9 mouse cellular contexts compared by ENCODE assay signal in the genomic region with DNA sequence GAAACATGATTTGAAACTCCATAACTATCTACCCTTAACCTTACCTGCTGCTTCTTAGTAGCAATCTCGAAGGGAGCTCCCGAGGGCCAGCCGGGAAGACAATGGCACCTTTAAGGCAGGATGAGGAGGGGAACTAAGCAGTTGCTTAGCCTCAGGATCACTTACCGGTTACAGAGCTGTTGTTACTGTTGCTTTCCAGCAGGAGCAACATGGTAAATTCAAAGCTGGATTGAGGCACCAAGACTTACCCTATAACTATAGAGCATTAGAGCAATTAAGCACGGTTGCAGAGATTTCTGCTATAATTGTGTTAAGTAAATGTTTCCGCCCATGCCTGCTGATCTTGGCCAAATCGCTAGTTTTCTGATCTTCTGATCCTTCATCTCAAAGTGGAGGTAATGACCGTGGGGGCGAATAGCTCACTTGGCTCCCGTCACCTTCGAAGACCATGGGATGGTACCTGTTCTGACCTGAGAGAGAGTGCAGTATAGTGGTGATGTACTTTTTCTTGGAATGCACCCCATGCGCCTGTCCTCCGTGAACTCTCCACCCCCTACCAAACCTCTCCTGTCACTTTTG. TPM values are rescaled to one million over a fixed set of nuclear protein-coding genes. Genes with fewer than 3 reads are reported as not detected.
A peak's percentile ranks its signal among the peaks of the same experiment; 100 is the strongest.
DNase-seq lines count a peak whose midpoint lies in the region; ATAC-seq and TF ChIP-seq lines count a peak whose summit lies in the region.
"Had no signal": no experiment of that assay in that cellular context is flagged by ENCODE, and none has a peak within 500 bp of the region (broad histone marks: within the 10 kb centered on the region; RNA-seq: fewer than 3 reads in every experiment).

No protein-coding gene starts in this region.

- ATAC-seq in heart, embryonic 15.5 days (replicated peaks; ENCODE audit: insufficient number of reproducible peaks, insufficient read depth, low FRiP score, low read depth) = no peak
- peak; percentile 18 for ATAC-seq in inflammation-experienced regulatory T-cells, adult 6 months

- WGBS in heart, embryonic 15.5 days = 18% methylated on average over 13 of the region's 13 CpGs

- peak overlapping the region; percentile 81 for H3K4me2 ChIP-seq in heart, embryonic 15.5 days
- H3K4me2 ChIP-seq in myocyte (ENCODE audit: low read depth) = peak overlapping the region; percentile 80

- no peak overlapping the region for H3K27ac ChIP-seq in heart, embryonic 15.5 days
- H3K27ac ChIP-seq in cortical plate, adult 2 months (ENCODE audit: insufficient read depth, low read length) = no peak overlapping the region

- H3K9ac ChIP-seq in heart, embryonic 15.5 days = no peak overlapping the region

- no peaks in the 10 kb centered on the region for H3K36me3 ChIP-seq in heart, embryonic 15.5 days
- H3K36me3 ChIP-seq in myocyte (ENCODE audit: control insufficient read depth, insufficient read depth) = peaks cover 3% of the 10 kb centered on the region
- H3K36me3 ChIP-seq: G1E had no signal

- TF ChIP-seq CTCF in cortical plate, adult 2 months (IDR thresholded peaks at IDR 0.05; ENCODE audit: extremely low read depth, insufficient read depth, low read length) = no peak

- peaks cover 4% of the 10 kb centered on the region for H3K79me2 ChIP-seq in myocyte (ENCODE audit: control insufficient read depth, insufficient read depth)

- TF ChIP-seq POLR2A in cortical plate, adult 2 months (IDR thresholded peaks at IDR 0.05; ENCODE audit: extremely low read depth, insufficient read depth, low read length) = no peak
- no peak for TF ChIP-seq POLR2A in myocyte (IDR thresholded peaks at IDR 0.05; ENCODE audit: insufficient read length, low read depth)

- peak overlapping the region; percentile 52 for H3K4me3 ChIP-seq in heart, embryonic 15.5 days
- H3K4me3 ChIP-seq in cortical plate, adult 2 months (ENCODE audit: insufficient read depth, low read length) = peak overlapping the region; percentile 70; the same call in 1 of the 2 replicates
- peak overlapping the region; percentile 39 for H3K4me3 ChIP-seq in myocyte

- DNase-seq in heart, postnatal 4 days = no peak
- DNase-seq in natural killer cell, adult 2 months (ENCODE audit: low spot score in 2 of 2) = no peak
- no peak for DNase-seq in left cerebral cortex, adult 11 months (ENCODE audit: low spot score)
- no peak for DNase-seq in cerebellum, postnatal 14 days

- peaks cover 29% of the 10 kb centered on the region for H3K4me1 ChIP-seq in heart, embryonic 15.5 days (replicated peaks)
- H3K4me1 ChIP-seq in cortical plate, adult 2 months (ENCODE audit: control insufficient read depth, insufficient read depth, low read length) = peaks cover 7% of the 10 kb centered on the region

- no peaks in the 10 kb centered on the region for H3K9me3 ChIP-seq in heart, embryonic 15.5 days (replicated peaks)
- H3K9me3 ChIP-seq: G1E had no signal

- H3K27me3 ChIP-seq in heart, embryonic 15.5 days = peaks cover 37% of the 10 kb centered on the region
- H3K27me3 ChIP-seq in myocyte (ENCODE audit: control insufficient read depth, insufficient read depth, insufficient read length) = no peaks in the 10 kb centered on the region

- no peak overlapping the region for H3ac ChIP-seq in myocyte (ENCODE audit: control insufficient read depth, insufficient read length)

TF ChIP-seq in myocyte, 11 proteins besides CTCF, POLR2A, EP300 and RAD21:
- no peak for TF ChIP-seq SRF (IDR thresholded peaks at IDR 0.05; ENCODE audit: control insufficient read depth, insufficient read length, low read depth)
TF ChIP-seq in myocyte: peak in this region for 0.

RNA-seq across cellular contexts. Expression of a gene that starts 0.6 kb away (rescaled TPM):
- polyA plus RNA-seq in heart, embryonic 15.5 days (2015; fragmentation: Nextera tagmentation; extraction: Ambion mirVana) = 5.9 and 6.4 TPM in 2 replicates
- 1 to 10 TPM; 3.1 to 4.6 TPM for total RNA-seq in heart, postnatal 4 days (2021)
- polyA plus RNA-seq in cortical plate, adult 2 months (2012; rRNA removed) = 10.9 and 13.4 TPM in 2 replicates
- 10 to 100 TPM; 19.8 to 37.6 (median 35.0) TPM for polyA plus RNA-seq in inflammation-experienced regulatory T-cells, adult 6 months (2017; shearing (Covaris generic))
- 6.5 TPM for polyA plus RNA-seq in myocyte (2012; fragmentation: generic; extraction: Trizol)
- total RNA-seq: G1E had no signal
- polyA plus RNA-seq: G1E had no signal

RNA-seq across cellular contexts. Expression of a gene that starts 9.7 kb away (rescaled TPM):
- polyA plus RNA-seq in heart, embryonic 15.5 days (2015; fragmentation: Nextera tagmentation; extraction: Ambion mirVana) = 23.4 and 24.3 TPM in 2 replicates
- 10 to 100 TPM; 20.5 to 21.1 TPM for total RNA-seq in heart, postnatal 4 days (2021)
- polyA plus RNA-seq in cortical plate, adult 2 months (2012; rRNA removed) = 15.0 and 17.5 TPM in 2 replicates
- 10 to 100 TPM; 38.2 to 49.4 (median 41.8) TPM for polyA plus RNA-seq in inflammation-experienced regulatory T-cells, adult 6 months (2017; shearing (Covaris generic))
- polyA plus RNA-seq in myocyte (2012; fragmentation: generic; extraction: Trizol) = 0.11 TPM

Comparison
In these comparisons a context has a peak if more than half of its experiments do, and no peak if none do; other contexts are left out.
1. RNA of a gene that starts 9.7 kb away (polyA plus RNA-seq): 38.2 to 49.4 TPM in inflammation-experienced regulatory T-cells, adult 6 months, 23.4 to 24.3 TPM in heart, embryonic 15.5 days and 15.0 to 17.5 TPM in cortical plate, adult 2 months; 0.11 TPM in myocyte (single experiment); every median in the first group is over 10 times any median in the second.
2. Peak in every context shown above with its lines, with median percentiles within 50 percentile points of each other: H3K4me3 ChIP-seq.